Mouse (Mus musculus): ENCODE results near the gene Gas7.

Gene Gas7

GRCm38 (mm10) chr11:67579136-67579535, 123.9 kb downstream of the Gas7 start:
- no peak for DNase-seq

GRCm38 (mm10) chr11:67581549-67581948, 126.3 kb downstream of the Gas7 start:
- no peak for DNase-seq

- no peak for DNase-seq
These were observed 127.3 kb downstream of the Gas7 start for GRCm38 (mm10) chr11:67582570-67582969.

GRCm38 (mm10) chr11:67585016-67585415, 129.8 kb downstream of the Gas7 start:
- no peak for DNase-seq

- DNase-seq, result no peak
These were observed 130.4 kb downstream of the Gas7 start for GRCm38 (mm10) chr11:67585629-67586028.

- DNase-seq, result no peak
These were observed 131.2 kb downstream of the Gas7 start for GRCm38 (mm10) chr11:67586231-67586994.

GRCm38 (mm10) chr11:67588196-67588827, 133.1 kb downstream of the Gas7 start:
- no peak for DNase-seq

- no peak for DNase-seq
These were observed 133.6 kb downstream of the Gas7 start for GRCm38 (mm10) chr11:67588828-67589314.

- peak; percentile 39 for DNase-seq
These were observed 141.0 kb downstream of the Gas7 start for GRCm38 (mm10) chr11:67596233-67596632.

- DNase-seq, result no peak
These were observed 141.6 kb downstream of the Gas7 start for GRCm38 (mm10) chr11:67596856-67597255.

GRCm38 (mm10) chr11:67597388-67597787, 142.2 kb downstream of the Gas7 start:
- DNase-seq, result no peak

- no peak for DNase-seq
These were observed 143.9 kb downstream of the Gas7 start for GRCm38 (mm10) chr11:67599141-67599540.

GRCm38 (mm10) chr11:67600710-67601430, 145.6 kb downstream of the Gas7 start:
- DNase-seq, result no peak

GRCm38 (mm10) chr11:67602711-67603369, 147.6 kb downstream of the Gas7 start:
- DNase-seq, result no peak

GRCm38 (mm10) chr11:67604481-67604880, 149.2 kb downstream of the Gas7 start:
- no peak for DNase-seq

GRCm38 (mm10) chr11:67608114-67608683, 153.0 kb downstream of the Gas7 start:
- DNase-seq, result no peak

GRCm38 (mm10) chr11:67612158-67612839, 157.1 kb downstream of the Gas7 start:
- no peak for DNase-seq

- DNase-seq, result no peak
These were observed 161.5 kb downstream of the Gas7 start for GRCm38 (mm10) chr11:67616557-67617239.

GRCm38 (mm10) chr11:67622340-67622739, 167.1 kb downstream of the Gas7 start:
- no peak for DNase-seq

GRCm38 (mm10) chr11:67627179-67627578, 171.9 kb downstream of the Gas7 start:
- no peak for DNase-seq

GRCm38 (mm10) chr11:67628522-67628921, 173.3 kb downstream of the Gas7 start:
- DNase-seq, result no peak
